Mouse (Mus musculus): ENCODE measurements around the gene Vmn1r20. TPM values are rescaled to one million over a fixed set of nuclear protein-coding genes. Genes with fewer than 3 reads are reported as not detected.

Gene Vmn1r20
- not detected in 2 replicates for polyA plus RNA-seq (2012; ENCODE audit: low replicate concordance)

DNA sequence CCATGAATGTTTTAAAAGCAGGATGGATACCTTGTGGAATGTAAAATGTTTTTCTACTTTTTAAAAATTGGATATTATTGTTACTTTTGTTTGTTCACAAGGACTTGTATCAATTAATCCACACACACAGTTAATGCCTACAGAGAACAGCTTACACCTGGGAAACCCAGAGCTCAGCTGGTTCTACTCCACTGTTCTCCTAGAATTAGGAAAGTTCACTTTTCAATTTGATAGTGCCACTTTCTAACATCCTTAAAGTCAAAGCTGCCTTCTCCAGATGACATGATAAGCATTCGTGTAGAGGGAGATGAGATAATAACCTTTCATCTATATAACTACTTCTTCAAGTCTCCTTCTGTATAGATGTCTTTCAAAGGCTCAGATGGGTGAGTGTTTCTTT is at the start of gene Vmn1r20:
Gene Vmn1r20, plus strand, starts transcription at position 301 of the 400 bp plus-strand sequence.

DNA sequence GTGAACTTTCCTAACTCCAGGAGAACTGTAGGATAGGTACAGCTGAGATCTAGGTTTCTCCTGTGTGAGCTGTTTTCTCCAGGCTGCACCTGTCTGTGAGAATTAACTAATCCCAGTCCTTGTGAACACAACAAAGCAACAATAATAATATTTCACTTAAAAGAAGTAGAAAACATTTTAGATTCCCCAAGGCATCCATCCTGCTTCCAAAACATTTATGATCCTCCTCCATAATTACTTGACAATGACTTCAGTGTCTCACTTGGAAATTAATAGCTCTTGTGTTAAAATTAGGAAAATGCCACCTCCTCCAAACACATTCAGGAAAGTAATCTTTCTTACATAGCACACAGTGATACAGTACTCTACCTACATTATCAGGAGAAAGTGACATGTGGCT is 33.0 kb upstream of the Vmn1r20 start, which contains the start of gene Vmn1r18:
Gene Vmn1r18, minus strand, starts transcription at position 101 of the 400 bp plus-strand sequence.

DNA sequence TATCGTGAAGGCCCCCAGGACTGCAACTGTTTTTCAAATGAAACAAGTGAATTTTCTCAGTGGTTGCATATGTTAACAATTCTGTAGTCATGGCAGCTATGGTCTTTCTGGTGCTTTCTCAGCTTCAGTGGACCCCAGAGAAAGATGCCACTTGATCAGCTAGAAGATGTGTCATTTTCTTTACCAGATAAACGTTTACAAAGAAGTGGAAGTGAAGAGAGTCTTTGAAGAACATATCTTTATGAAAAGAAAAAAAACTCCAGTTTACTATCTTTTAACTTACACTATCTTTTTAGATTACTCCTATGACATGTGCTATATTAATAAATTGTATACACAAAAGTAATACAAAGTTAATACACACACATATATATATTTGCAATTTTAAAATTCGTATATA is 25.2 kb upstream of the Vmn1r20 start, which contains the start of gene Vmn1r19:
Gene Vmn1r19, plus strand, starts transcription at position 301 of the 400 bp plus-strand sequence.

Other genes with a start within 250 kb of the Vmn1r20 start
- not detected in 2 replicates for gene Vmn1r13, start 225.6 kb upstream of the Vmn1r20 start, polyA plus RNA-seq (2012; ENCODE audit: low replicate concordance)
- gene Vmn1r14, start 197.2 kb upstream of the Vmn1r20 start, polyA plus RNA-seq (2012; ENCODE audit: low replicate concordance): not detected in 2 replicates
- gene Vmn1r15, start 171.0 kb upstream of the Vmn1r20 start, polyA plus RNA-seq (2012; ENCODE audit: low replicate concordance): not detected in 2 replicates
- not detected in 2 replicates for gene Vmn1r16, start 99.4 kb upstream of the Vmn1r20 start, polyA plus RNA-seq (2012; ENCODE audit: low replicate concordance)
- gene Vmn1r17, start 65.2 kb upstream of the Vmn1r20 start, polyA plus RNA-seq (2012; ENCODE audit: low replicate concordance): not detected in 2 replicates
- not detected in 2 replicates for gene Vmn1r18, start 33.1 kb upstream of the Vmn1r20 start, polyA plus RNA-seq (2012; ENCODE audit: low replicate concordance)
- not detected in 2 replicates for gene Vmn1r19, start 25.1 kb upstream of the Vmn1r20 start, polyA plus RNA-seq (2012; ENCODE audit: low replicate concordance)
- 0.40 and 4.0 TPM in 2 replicates for gene Ppm1k, start 106.5 kb downstream of the Vmn1r20 start, polyA plus RNA-seq (2012; ENCODE audit: low replicate concordance)
- 13.6 and 26.0 TPM in 2 replicates for gene Herc6, start 152.1 kb downstream of the Vmn1r20 start, polyA plus RNA-seq (2012; ENCODE audit: low replicate concordance)